Comparison of ENCODE assay signal across 8 mouse cellular contexts in the genomic region with DNA sequence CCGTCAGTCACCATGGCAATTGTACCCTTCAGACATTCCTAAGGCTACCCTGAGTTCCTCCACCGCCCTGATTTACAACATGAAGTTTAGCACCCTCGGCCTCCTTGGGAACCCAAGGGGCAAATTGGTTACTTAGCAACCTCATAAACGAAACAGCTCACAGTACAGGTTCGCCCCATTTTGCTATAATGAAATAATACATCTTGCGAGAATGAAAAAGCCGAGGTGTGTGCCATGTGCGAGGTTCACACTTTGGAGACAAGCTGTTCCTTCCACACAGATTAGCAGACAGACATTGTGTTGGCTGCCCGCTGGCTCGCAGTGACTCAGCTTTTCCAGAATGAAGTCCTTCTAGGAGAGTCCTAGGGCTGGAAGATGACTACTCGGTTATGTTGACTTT.
DNase-seq lines count a peak whose midpoint lies in the region; ATAC-seq and TF ChIP-seq lines count a peak whose summit lies in the region.
"Had no signal": no experiment of that assay in that cellular context is flagged by ENCODE, and none has a peak within 500 bp of the region (broad histone marks: within the 10 kb centered on the region; RNA-seq: fewer than 3 reads in every experiment).

No protein-coding gene starts in this region.

- H3K9ac ChIP-seq in hindbrain, embryonic 14.5 days: no peak overlapping the region
- no peak overlapping the region for H3K9ac ChIP-seq in neural tube, embryonic 13.5 days
- no peak overlapping the region for H3K9ac ChIP-seq in stomach, postnatal 0 days (ENCODE audit: low read length)

- no peak for TF ChIP-seq CTCF in stomach, postnatal 0 days (IDR thresholded peaks at IDR 0.05; ENCODE audit: low read depth)

- WGBS in hindbrain, embryonic 14.5 days: 56% methylated on average over 11 of the region's 11 CpGs
- WGBS in hindbrain, embryonic 10.5 days: 85% methylated on average over 11 of the region's 11 CpGs
- 15% methylated on average over 11 of the region's 11 CpGs for WGBS in neural tube, embryonic 13.5 days
- WGBS in stomach, postnatal 0 days: 57% methylated on average over 11 of the region's 11 CpGs

- ATAC-seq in hindbrain, embryonic 14.5 days (ENCODE audit: low FRiP score): 0 out of 2 replicates have a peak, but pooled peaks have one; percentile 66
- ATAC-seq in neural tube, embryonic 13.5 days (ENCODE audit: low read depth): peak; percentile 82
- no peak for ATAC-seq in stomach, postnatal 0 days (ENCODE audit: low FRiP score, low TSS enrichment)
- no peak for ATAC-seq in erythroid progenitor cell, adult 5-6 weeks (replicated peaks; ENCODE audit: low FRiP score, poor library complexity, severe bottlenecking)

- H3K9me3 ChIP-seq in hindbrain, embryonic 14.5 days (ENCODE audit: control insufficient read depth, low read length): no peaks in the 10 kb centered on the region
- no peaks in the 10 kb centered on the region for H3K9me3 ChIP-seq in hindbrain, embryonic 10.5 days
- no peaks in the 10 kb centered on the region for H3K9me3 ChIP-seq in neural tube, embryonic 13.5 days
- H3K9me3 ChIP-seq in stomach, postnatal 0 days (ENCODE audit: control insufficient read depth, low read length): no peaks in the 10 kb centered on the region

- H3K36me3 ChIP-seq in hindbrain, embryonic 14.5 days (replicated peaks; ENCODE audit: control insufficient read depth, insufficient read depth): no peaks in the 10 kb centered on the region
- no peaks in the 10 kb centered on the region for H3K36me3 ChIP-seq in hindbrain, embryonic 10.5 days
- H3K36me3 ChIP-seq in neural tube, embryonic 13.5 days: no peaks in the 10 kb centered on the region
- H3K36me3 ChIP-seq in stomach, postnatal 0 days (ENCODE audit: control insufficient read depth, insufficient read depth, low read length): no peaks in the 10 kb centered on the region

- no peak for TF ChIP-seq EP300 in stomach, postnatal 0 days (optimal IDR thresholded peaks at IDR 0.05)

- H3K27ac ChIP-seq in hindbrain, embryonic 14.5 days: peak overlapping the region; percentile 71; the same call in 1 of the 2 replicates
- H3K27ac ChIP-seq in hindbrain, embryonic 10.5 days: no peak overlapping the region
- H3K27ac ChIP-seq in neural tube, embryonic 13.5 days (replicated peaks): peak overlapping the region; percentile 71
- H3K27ac ChIP-seq in stomach, postnatal 0 days (replicated peaks): no peak overlapping the region

- H3K4me2 ChIP-seq in hindbrain, embryonic 14.5 days (replicated peaks): no peak overlapping the region
- H3K4me2 ChIP-seq in neural tube, embryonic 13.5 days: no peak overlapping the region
- no peak overlapping the region for H3K4me2 ChIP-seq in stomach, postnatal 0 days (replicated peaks; ENCODE audit: low read depth)

- no peak overlapping the region for H3K4me3 ChIP-seq in hindbrain, embryonic 14.5 days (replicated peaks; ENCODE audit: low read length)
- no peak overlapping the region for H3K4me3 ChIP-seq in hindbrain, embryonic 10.5 days
- H3K4me3 ChIP-seq in neural tube, embryonic 13.5 days: no peak overlapping the region
- no peak overlapping the region for H3K4me3 ChIP-seq in stomach, postnatal 0 days (ENCODE audit: low read depth, low read length)

- no peak for DNase-seq in hindbrain, embryonic 14.5 days (ENCODE audit: low spot score)
- no peak for DNase-seq in hindbrain, embryonic 10.5 days (ENCODE audit: low spot score)
- peak; percentile 14 for DNase-seq in embryo, embryonic 10 days (ENCODE audit: low spot score)
- peak; percentile 50 to 57 for DNase-seq in frontal cortex, postnatal 14 days (ENCODE audit: low spot score in 2 of 2)
- no peak for DNase-seq in stomach, postnatal 0 days (ENCODE audit: low spot score)
- DNase-seq: lung, adult 18-20 months had no signal

- H3K27me3 ChIP-seq in hindbrain, embryonic 14.5 days (ENCODE audit: control insufficient read depth, insufficient read depth, low read length): no peaks in the 10 kb centered on the region
- no peaks in the 10 kb centered on the region for H3K27me3 ChIP-seq in hindbrain, embryonic 10.5 days (ENCODE audit: insufficient read depth, poor library complexity, severe bottlenecking)
- H3K27me3 ChIP-seq in neural tube, embryonic 13.5 days: no peaks in the 10 kb centered on the region
- H3K27me3 ChIP-seq in stomach, postnatal 0 days (ENCODE audit: control insufficient read depth, insufficient read depth, low read length): no peaks in the 10 kb centered on the region

- peaks cover 20% of the 10 kb centered on the region for H3K4me1 ChIP-seq in hindbrain, embryonic 14.5 days (replicated peaks; ENCODE audit: control insufficient read depth, insufficient read depth, low read length)
- H3K4me1 ChIP-seq in hindbrain, embryonic 10.5 days (replicated peaks): no peaks in the 10 kb centered on the region
- peaks cover 29% of the 10 kb centered on the region for H3K4me1 ChIP-seq in neural tube, embryonic 13.5 days (replicated peaks)
- no peaks in the 10 kb centered on the region for H3K4me1 ChIP-seq in stomach, postnatal 0 days (replicated peaks; ENCODE audit: control insufficient read depth, insufficient read depth)

Comparison
In these comparisons a context has a peak if more than half of its experiments do, and no peak if none do; other contexts are left out.
1. H3K27ac ChIP-seq: peak in hindbrain, embryonic 14.5 days (single experiment) and neural tube, embryonic 13.5 days (single experiment); none in hindbrain, embryonic 10.5 days (single experiment) and stomach, postnatal 0 days (single experiment).
2. ATAC-seq: peak in hindbrain, embryonic 14.5 days (single experiment) and neural tube, embryonic 13.5 days (single experiment); none in stomach, postnatal 0 days (single experiment) and erythroid progenitor cell, adult 5-6 weeks (single experiment).
3. DNase-seq: peak in embryo, embryonic 10 days (single experiment) and frontal cortex, postnatal 14 days (2 of 2); none in hindbrain, embryonic 14.5 days (single experiment), hindbrain, embryonic 10.5 days (single experiment) and stomach, postnatal 0 days (single experiment).